In genomic region chr5:26165036-26165790, GRCm38 (mm10) we compare ENCODE assay signal across 14 mouse cellular contexts. TPM values are rescaled to one million over a fixed set of nuclear protein-coding genes. Genes with fewer than 3 reads are reported as not detected.
DNase-seq lines count a peak whose midpoint lies in the region; ATAC-seq lines count a peak whose summit lies in the region.
"Had no signal": no experiment of that assay in that cellular context is flagged by ENCODE, and none has a peak within 500 bp of the region (broad histone marks: within the 10 kb centered on the region; RNA-seq: fewer than 3 reads in every experiment).

No protein-coding gene starts in this region.

- ATAC-seq in heart, embryonic 11.5 days (replicated peaks; ENCODE audit: insufficient number of reproducible peaks, low FRiP score, low TSS enrichment), result no peak
- ATAC-seq: intestine, postnatal 0 days had no signal

- H3K27ac ChIP-seq in heart, embryonic 11.5 days (ENCODE audit: low read depth, low read length), result no peak overlapping the region
- H3K27ac ChIP-seq: macrophage had no signal

- H3K4me3 ChIP-seq in heart, embryonic 11.5 days (ENCODE audit: low read depth, low read length), result no peak overlapping the region

- intact Hi-C loops in left cerebral cortex, postnatal 4 days (cut with DNase I), result no loop called here

- no peak overlapping the region for H3K9ac ChIP-seq in heart, embryonic 11.5 days (ENCODE audit: low read depth, low read length)

- DNase-seq in heart, adult 11 months, result peak; percentile 96
- peak; percentile 88 to 91 for DNase-seq in adrenal gland, adult (ENCODE audit: inconsistent age in 2 of 2, low spot score in 1 of 2)
- peak; percentile 18 for DNase-seq in gastrocnemius, postnatal 25 days
- peak; percentile 45 for DNase-seq in heart, postnatal 4 days
- no peak for DNase-seq in T-cell, adult 2 months (ENCODE audit: low spot score)
- no peak for DNase-seq in left cerebral cortex, postnatal 4 days
- no peak for DNase-seq in spleen, postnatal 14 days (ENCODE audit: low spot score in 2 of 2)
- DNase-seq: liver; right cerebral cortex, postnatal 4 days; thymus, adult 2 months had no signal

- H3K36me3 ChIP-seq in heart, embryonic 11.5 days (ENCODE audit: control insufficient read depth, insufficient read depth, low read length), result no peaks in the 10 kb centered on the region

- H3K9me3 ChIP-seq in heart, embryonic 11.5 days (replicated peaks; ENCODE audit: control insufficient read depth, low read length), result no peaks in the 10 kb centered on the region

- H3K4me2 ChIP-seq in heart, embryonic 11.5 days, result no peak overlapping the region; the same call in 1 of the 2 replicates

- H3K27me3 ChIP-seq in heart, embryonic 11.5 days (ENCODE audit: control insufficient read depth, insufficient read depth, low read length), result no peaks in the 10 kb centered on the region

- 55% methylated on average over 8 of the region's 8 CpGs for WGBS in heart, embryonic 11.5 days (ENCODE audit: insufficient replicate concordance)

- peaks cover 2% of the 10 kb centered on the region; the same call in 1 of the 2 replicates for H3K4me1 ChIP-seq in heart, embryonic 11.5 days (ENCODE audit: control insufficient read depth, insufficient read depth, low read length)

RNA-seq across cellular contexts. Expression of gene Gm10220, which starts 44.0 kb away (rescaled TPM):
- polyA plus RNA-seq in heart, embryonic 11.5 days (2014; fragmentation: Nextera tagmentation; extraction: Ambion mirVana), result not detected in 2 replicates
- not detected for total RNA-seq in gastrocnemius, postnatal 25 days (2021)
- not detected for total RNA-seq in heart, postnatal 4 days (2021)
- not detected for total RNA-seq in left cerebral cortex, postnatal 4 days (2021)
- total RNA-seq: common myeloid progenitor, adult 5-6 weeks had no signal
- polyA plus RNA-seq: intestine, postnatal 0 days; macrophage; thymus, adult 2 months had no signal

Comparison
In these comparisons a context has a peak if more than half of its experiments do, and no peak if none do; other contexts are left out.
1. DNase-seq: peak in heart, adult 11 months (single experiment), adrenal gland, adult (2 of 2), gastrocnemius, postnatal 25 days (single experiment) and heart, postnatal 4 days (single experiment); none in T-cell, adult 2 months (single experiment), left cerebral cortex, postnatal 4 days (single experiment) and spleen, postnatal 14 days (0 of 2).